8 mouse cellular contexts compared by ENCODE assay signal in genomic region chr4:65122841-65123240, GRCm38 (mm10). TPM values are rescaled to one million over a fixed set of nuclear protein-coding genes. Genes with fewer than 3 reads are reported as not detected.
DNase-seq lines count a peak whose midpoint lies in the region; ATAC-seq and TF ChIP-seq lines count a peak whose summit lies in the region.

No protein-coding gene starts in this region.

- H3K4me2 ChIP-seq in hindbrain, embryonic 11.5 days (replicated peaks; ENCODE audit: low read depth, low read length): no peak overlapping the region
- no peak overlapping the region; the same call in 1 of the 2 replicates for H3K4me2 ChIP-seq in hindbrain, embryonic 16.5 days (ENCODE audit: low read length)
- H3K4me2 ChIP-seq in embryonic facial prominence, embryonic 14.5 days (ENCODE audit: low read depth, low read length): peak overlapping the region; percentile 89

- H3K4me1 ChIP-seq in hindbrain, embryonic 11.5 days (replicated peaks; ENCODE audit: control insufficient read depth, insufficient read depth, low read length): no peaks in the 10 kb centered on the region
- peaks cover 17% of the 10 kb centered on the region for H3K4me1 ChIP-seq in hindbrain, embryonic 16.5 days (ENCODE audit: control insufficient read depth, insufficient read depth, low read depth, low read length)
- peaks cover 9% of the 10 kb centered on the region; the same call in 1 of the 2 replicates for H3K4me1 ChIP-seq in embryonic facial prominence, embryonic 14.5 days (ENCODE audit: control insufficient read depth, insufficient read depth, low read length)

- ATAC-seq in hindbrain, embryonic 11.5 days (ENCODE audit: low FRiP score): no peak
- no peak for ATAC-seq in hindbrain, embryonic 16.5 days
- no peak for ATAC-seq in Patski
- no peak for ATAC-seq in embryonic facial prominence, embryonic 14.5 days (ENCODE audit: low read depth)

- POLR2A ChIA-PET in Patski (lab: Charles Lee): no interaction called here

- CTCF ChIA-PET in Patski (lab: Charles Lee): no interaction called here

- in situ Hi-C loops in Patski (cut with MboI; ENCODE audit: low pct_unique_long_range_greater_than_20kb): no loop called here

- H3K36me3 ChIP-seq in hindbrain, embryonic 11.5 days (ENCODE audit: control insufficient read depth, insufficient read depth, low read length): no peaks in the 10 kb centered on the region
- H3K36me3 ChIP-seq in hindbrain, embryonic 16.5 days (ENCODE audit: control insufficient read depth, insufficient read depth, low read length): no peaks in the 10 kb centered on the region
- no peaks in the 10 kb centered on the region for H3K36me3 ChIP-seq in embryonic facial prominence, embryonic 14.5 days (ENCODE audit: control insufficient read depth, insufficient read depth, low read length)

- no peak overlapping the region for H3K4me3 ChIP-seq in hindbrain, embryonic 11.5 days (ENCODE audit: low read depth, low read length)
- no peak overlapping the region for H3K4me3 ChIP-seq in hindbrain, embryonic 16.5 days (ENCODE audit: low read length)
- 0 out of 2 replicates have a peak overlapping the region, but pooled peaks have one; percentile 54 for H3K4me3 ChIP-seq in embryonic facial prominence, embryonic 14.5 days (ENCODE audit: low read depth, low read length)

- WGBS in hindbrain, embryonic 11.5 days: 2% methylated on average over 2 of the region's 2 CpGs
- 0% methylated on average over 2 of the region's 2 CpGs for WGBS in hindbrain, embryonic 16.5 days
- WGBS in embryonic facial prominence, embryonic 14.5 days: 3% methylated on average over 2 of the region's 2 CpGs

- peaks cover 10% of the 10 kb centered on the region; the same call in 1 of the 2 replicates for H3K27me3 ChIP-seq in hindbrain, embryonic 11.5 days (ENCODE audit: control insufficient read depth, insufficient read depth, low read length)
- peaks cover 2% of the 10 kb centered on the region; the same call in 1 of the 2 replicates for H3K27me3 ChIP-seq in hindbrain, embryonic 16.5 days (replicated peaks; ENCODE audit: control insufficient read depth, insufficient read depth, low read length)
- H3K27me3 ChIP-seq in Patski: no peaks in the 10 kb centered on the region
- H3K27me3 ChIP-seq in embryonic facial prominence, embryonic 14.5 days (replicated peaks; ENCODE audit: control insufficient read depth, insufficient read depth, low read length): peaks cover 16% of the 10 kb centered on the region

- DNase-seq in hindbrain, embryonic 11.5 days (ENCODE audit: low spot score): peak; percentile 42
- no peak for DNase-seq in Patski (ENCODE audit: low read depth, low spot score)
- peak; percentile 53 for DNase-seq in embryonic facial prominence, embryonic 14.5 days (ENCODE audit: low spot score)
- peak; percentile 38 for DNase-seq in lung, postnatal 36 days
- no peak for DNase-seq in right cerebral cortex, postnatal 10 days (ENCODE audit: low spot score in 2 of 2)
- no peak for DNase-seq in natural killer cell, adult 2 months (ENCODE audit: low spot score in 2 of 2)
- DNase-seq in right cerebral cortex, adult 18-20 months: no peak

- H3K9me3 ChIP-seq in hindbrain, embryonic 11.5 days (ENCODE audit: control insufficient read depth, low read length): no peaks in the 10 kb centered on the region
- H3K9me3 ChIP-seq in hindbrain, embryonic 16.5 days (ENCODE audit: control insufficient read depth, low read length): no peaks in the 10 kb centered on the region
- H3K9me3 ChIP-seq in embryonic facial prominence, embryonic 14.5 days (ENCODE audit: control insufficient read depth, low read length): no peaks in the 10 kb centered on the region

- H3K27ac ChIP-seq in hindbrain, embryonic 11.5 days (ENCODE audit: low read depth, low read length): no peak overlapping the region
- H3K27ac ChIP-seq in hindbrain, embryonic 16.5 days (ENCODE audit: low read depth, low read length): no peak overlapping the region
- no peak overlapping the region for H3K27ac ChIP-seq in embryonic facial prominence, embryonic 14.5 days (replicated peaks; ENCODE audit: low read depth, low read length)

- TF ChIP-seq CTCF in Patski (IDR thresholded peaks at IDR 0.05): peak; percentile 21

- no peak overlapping the region for H3K9ac ChIP-seq in hindbrain, embryonic 11.5 days (ENCODE audit: low read depth, low read length)
- H3K9ac ChIP-seq in hindbrain, embryonic 16.5 days (ENCODE audit: low read depth, low read length): no peak overlapping the region
- H3K9ac ChIP-seq in embryonic facial prominence, embryonic 14.5 days (ENCODE audit: low read depth, low read length): no peak overlapping the region

RNA-seq across cellular contexts. Expression of gene Pappa, which starts 1.1 kb away (rescaled TPM):
- polyA plus RNA-seq in hindbrain, embryonic 11.5 days (2014; fragmentation: Nextera tagmentation; extraction: Ambion mirVana): 0.84 and 1.1 TPM in 2 replicates
- polyA plus RNA-seq in hindbrain, embryonic 16.5 days (2015; fragmentation: Nextera tagmentation; extraction: Ambion mirVana): 0.89 and 0.93 TPM in 2 replicates
- 0.98 TPM for polyA plus RNA-seq in Patski (2021)
- 1.7 and 1.8 TPM in 2 replicates for polyA plus RNA-seq in embryonic facial prominence, embryonic 14.5 days (2014; fragmentation: Nextera tagmentation; extraction: Ambion mirVana)

Comparison
In these comparisons a context has a peak if more than half of its experiments do, and no peak if none do; other contexts are left out.
1. DNase-seq: peak in hindbrain, embryonic 11.5 days (single experiment), embryonic facial prominence, embryonic 14.5 days (single experiment) and lung, postnatal 36 days (single experiment); none in Patski (single experiment), right cerebral cortex, postnatal 10 days (0 of 2), natural killer cell, adult 2 months (0 of 2) and right cerebral cortex, adult 18-20 months (single experiment).